Mouse (Mus musculus) megakaryocyte progenitor cell, adult 5-6 weeks (primary cell): ENCODE measurements around the gene Ppwd1. TPM values are rescaled to one million over a fixed set of nuclear protein-coding genes. Genes with fewer than 3 reads are reported as not detected.
A peak's percentile ranks its signal among the peaks of the same experiment; 100 is the strongest.
"Not testable (repeated sequence)": the region's sequence is repeated elsewhere in the genome, so short reads cannot be mapped to it uniquely, and the experiment has no call there.

Source experiments
- ATAC-seq: replicated peaks from 2 replicates; pipeline ENCODE4 v1.8.0; 2016; ENCODE audit warnings: mild to moderate bottlenecking, moderate TSS enrichment, inconsistent platforms; ENCODE audit not compliant: poor library complexity
- total RNA-seq, 2 experiments: library from RNA; stranded (forward) in 1 of 2; stranded (reverse) in 1 of 2; fragments of 157-497, 149-512 nt in 1 of 2; fragments of 200-1000 nt in 1 of 2; gene quantifications; 2 replicates each; pipeline versions ENCODE4 v1.2.3 to v1.2.4; 2015 to 2017

Gene Ppwd1
- total RNA-seq (2015) (45.7 and 48.1 TPM in 2 replicates), total RNA-seq (2017) (33.0 and 44.7 TPM in 2 replicates)

GRCm38 (mm10) chr13:104228384-104229066, at the start of gene Ppwd1, which contains the start of gene Cenpk:
TSS of gene Ppwd1 (minus strand) at chr13:104228843.
TSS of gene Cenpk (plus strand) at chr13:104228611.
- ATAC-seq, result peak; percentile 96

GRCm38 (mm10) chr13:104258997-104259396, 30.4 kb upstream of the Ppwd1 start:
- ATAC-seq, result peak; percentile 92

GRCm38 (mm10) chr13:104229181-104229580, 538 bp upstream of the Ppwd1 start:
- no peak for ATAC-seq

DNA sequence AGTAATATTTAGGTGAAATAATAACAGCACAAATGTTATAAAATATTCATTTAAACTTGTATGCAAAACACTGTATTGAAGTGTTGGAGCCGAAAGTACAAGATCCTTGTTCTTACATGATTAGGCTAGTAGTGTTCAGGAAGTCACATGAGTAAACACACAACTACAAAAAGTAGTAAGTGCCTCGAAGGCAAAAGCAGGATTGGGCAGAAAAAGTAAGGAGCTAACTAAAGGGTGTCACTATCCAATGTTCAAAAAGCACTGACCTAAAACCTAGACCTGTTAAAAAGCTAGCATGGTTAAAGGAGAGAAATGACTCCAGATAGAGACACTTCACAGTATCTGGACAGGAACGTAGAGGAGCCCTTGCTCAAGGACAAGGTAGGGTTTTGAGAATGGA, 1.2 kb downstream of the Ppwd1 start:
- no peak for ATAC-seq

- ATAC-seq, result peak; percentile 83
Measured at GRCm38 (mm10) chr13:104204313-104204712, 24.3 kb downstream of the Ppwd1 start.

DNA sequence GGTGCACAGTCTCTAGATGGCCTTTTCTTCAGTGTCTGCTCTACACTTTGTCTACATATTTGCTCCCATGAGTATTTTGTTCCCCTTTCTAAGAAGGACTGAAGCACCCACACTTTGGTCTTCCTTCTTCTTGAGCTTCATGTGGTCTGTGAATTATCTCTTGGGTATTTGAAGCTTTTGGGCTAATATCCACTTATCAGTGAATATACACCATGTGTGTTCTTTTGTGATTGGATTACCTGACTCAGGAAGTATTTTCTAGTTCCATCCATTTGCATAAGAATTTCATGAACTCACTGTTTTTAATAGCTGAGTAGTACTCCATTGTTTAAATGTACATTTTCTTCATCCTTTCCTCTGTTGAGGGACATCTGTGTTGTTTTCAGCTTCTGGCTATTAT, 32.8 kb downstream of the Ppwd1 start:
- ATAC-seq, result not testable (repeated sequence)

- ATAC-seq, result no peak
Measured at GRCm38 (mm10) chr13:104187357-104187756, 41.3 kb downstream of the Ppwd1 start.

GRCm38 (mm10) chr13:104179176-104179888, 49.3 kb downstream of the Ppwd1 start:
- no peak; the same call in 1 of the 2 replicates for ATAC-seq

DNA sequence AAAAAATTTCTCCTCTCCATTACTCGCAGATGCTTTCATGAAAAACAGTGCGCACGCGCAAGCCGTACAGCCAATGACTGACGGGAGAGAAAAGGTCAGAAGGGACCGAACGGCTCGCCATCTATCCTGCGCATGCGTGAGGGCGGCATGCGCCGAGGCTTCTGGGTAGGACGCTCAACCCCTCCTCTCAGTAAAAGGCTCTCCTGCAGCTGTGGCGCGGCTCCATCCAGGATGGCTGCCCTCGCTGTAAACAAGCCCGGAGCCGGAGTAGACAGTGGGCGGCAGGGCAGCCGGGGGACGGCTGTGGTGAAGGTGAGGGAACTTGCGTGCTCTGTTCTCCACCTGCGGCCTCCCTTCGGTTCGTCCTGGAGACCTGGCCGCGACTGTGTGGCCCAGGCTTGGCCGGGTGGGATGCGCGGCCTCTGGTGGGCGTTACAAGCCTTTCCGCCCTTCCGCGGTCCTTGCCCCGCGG, 50.0 kb downstream of the Ppwd1 start, which contains the start of gene Trim23:
TSS of gene Trim23 (plus strand) at position 148 of the 472 bp plus-strand sequence.
- peak; percentile 87 for ATAC-seq

- peak; percentile 72 for ATAC-seq
Measured at GRCm38 (mm10) chr13:104177796-104178649, 50.6 kb downstream of the Ppwd1 start, which contains the start of gene Trappc13. TSS of gene Trappc13 (minus strand) at chr13:104178469.

- ATAC-seq, result no peak
Measured at GRCm38 (mm10) chr13:104176874-104177273, 51.8 kb downstream of the Ppwd1 start.

- ATAC-seq, result no peak
Measured at GRCm38 (mm10) chr13:104172498-104172897, 56.1 kb downstream of the Ppwd1 start.

DNA sequence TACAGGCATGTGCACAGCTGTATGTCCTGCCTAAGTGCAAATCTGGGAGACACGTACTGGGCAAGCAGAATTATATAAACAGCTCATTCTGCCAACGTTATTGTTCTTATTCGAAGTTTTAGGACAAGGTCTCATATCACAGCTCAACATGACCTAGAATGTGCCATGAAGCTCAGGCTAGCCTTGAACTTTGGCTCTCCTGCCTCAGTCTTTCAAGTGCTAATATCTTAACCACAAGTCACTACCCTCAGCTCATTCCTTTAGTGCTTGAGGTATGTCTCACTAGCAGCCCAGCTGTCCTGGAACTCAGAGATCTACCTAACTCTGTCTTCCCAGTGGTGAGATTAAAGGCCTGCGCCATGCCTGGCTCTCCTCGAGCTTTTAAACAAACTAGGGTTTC, 56.9 kb downstream of the Ppwd1 start:
- no peak for ATAC-seq

DNA sequence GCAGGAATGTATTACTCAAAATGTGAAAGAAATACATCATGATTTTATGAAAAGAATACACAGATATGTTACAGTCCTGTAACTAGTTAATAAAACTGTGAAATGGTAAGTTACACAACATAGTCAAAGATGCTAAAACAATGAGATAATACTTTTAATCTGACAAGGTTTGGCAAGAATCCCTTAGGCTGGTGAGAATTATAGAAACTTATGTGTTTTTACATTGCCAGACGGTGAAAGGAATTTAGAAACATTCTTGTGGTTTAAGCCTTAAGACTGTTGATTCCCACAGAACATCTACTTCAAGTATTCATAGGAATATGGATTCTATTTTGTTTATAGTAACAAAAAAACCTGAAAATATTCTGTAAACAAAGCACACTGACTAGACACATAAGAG, 73.0 kb downstream of the Ppwd1 start:
- no peak for ATAC-seq

Other genes with a start within 250 kb of the Ppwd1 start
- gene Nln, start 119.2 kb downstream of the Ppwd1 start, total RNA-seq (2015), result 33.0 and 38.0 TPM in 2 replicates
- 39.1 and 46.9 TPM in 2 replicates for gene Nln, start 119.2 kb downstream of the Ppwd1 start, total RNA-seq (2017)
- not detected in 2 replicates for gene Sgtb, start 119.1 kb downstream of the Ppwd1 start, total RNA-seq (2015)
- 0.34 TPM in 1 of 2 replicates, not detected in the other for gene Sgtb, start 119.1 kb downstream of the Ppwd1 start, total RNA-seq (2017)
- gene Trappc13, start 50.4 kb downstream of the Ppwd1 start, total RNA-seq (2015), result 59.3 and 63.4 TPM in 2 replicates
- gene Trappc13, start 50.4 kb downstream of the Ppwd1 start, total RNA-seq (2017), result 67.6 and 69.5 TPM in 2 replicates
- 12.8 and 12.9 TPM in 2 replicates for gene Trim23, start 50.0 kb downstream of the Ppwd1 start, total RNA-seq (2015)
- gene Trim23, start 50.0 kb downstream of the Ppwd1 start, total RNA-seq (2017), result 20.8 and 22.2 TPM in 2 replicates
- 43.2 and 43.9 TPM in 2 replicates for gene Cenpk, start 232 bp downstream of the Ppwd1 start, total RNA-seq (2015)
- gene Cenpk, start 232 bp downstream of the Ppwd1 start, total RNA-seq (2017), result 101 and 184 TPM in 2 replicates
- gene Adamts6, start 59.0 kb upstream of the Ppwd1 start, total RNA-seq (2015), result 0.99 and 2.3 TPM in 2 replicates
- 1.5 and 2.5 TPM in 2 replicates for gene Adamts6, start 59.0 kb upstream of the Ppwd1 start, total RNA-seq (2017)